Mouse (Mus musculus) forebrain, postnatal 0 days (tissue): ENCODE results near the gene Ltv1. TPM values are rescaled to one million over a fixed set of nuclear protein-coding genes. Genes with fewer than 3 reads are reported as not detected.

ENCODE experiments used
- ATAC-seq: fragments of 200-750 bp; cut with Nextera tagmentation; 2 replicates; pipeline ENCODE4 v1.8.0; 2017; ENCODE audit warnings: mild to moderate bottlenecking, moderate library complexity
- DNase-seq: peaks from one replicate; pipeline ENCODE4 v3.0.0-alpha.2; 2015
- H3K27ac ChIP-seq: fragments of 300-500 bp; sonication (generic); 2 replicates; pipeline ENCODE4 v1.5.1; 2014; ENCODE audit warnings: low read depth, mild to moderate bottlenecking, antibody characterized with exemption, low read length, moderate library complexity, mixed read lengths
- H3K27me3 ChIP-seq: fragments of 300-500 bp; sonication (generic); 2 replicates; pipeline ENCODE4 v1.6.1; 2014; ENCODE audit warnings: mild to moderate bottlenecking, low read length, mixed read lengths; ENCODE audit not compliant: insufficient read depth
- H3K36me3 ChIP-seq: fragments of 300-500 bp; sonication (generic); 2 replicates; pipeline ENCODE4 v1.6.1; 2014; ENCODE audit warnings: mild to moderate bottlenecking, moderate library complexity; ENCODE audit not compliant: insufficient read depth
- H3K4me1 ChIP-seq: fragments of 300-500 bp; sonication (generic); 2 replicates; pipeline ENCODE4 v1.6.1; 2014; ENCODE audit warnings: antibody characterized with exemption; ENCODE audit not compliant: insufficient read depth
- H3K4me2 ChIP-seq: fragments of 300-500 bp; sonication (generic); 2 replicates; pipeline ENCODE4 v1.6.1; 2014; ENCODE audit warnings: low read depth, mild to moderate bottlenecking, moderate library complexity
- H3K4me3 ChIP-seq: fragments of 300-500 bp; sonication (generic); 2 replicates; pipeline ENCODE4 v1.5.1; 2014; ENCODE audit warnings: low read depth, low read length, mixed read lengths
- H3K9ac ChIP-seq: fragments of 300-500 bp; sonication (generic); 2 replicates; pipeline ENCODE4 v1.6.1; 2014; ENCODE audit warnings: mild to moderate bottlenecking
- H3K9me3 ChIP-seq: fragments of 300-500 bp; sonication (generic); 2 replicates; pipeline ENCODE4 v1.6.1; 2016; ENCODE audit warnings: low read length
- CTCF ChIP-seq: sonication (generic); IDR thresholded peaks from 2 replicates; pipeline ENCODE4 v1.5.1; 2016; ENCODE audit warnings: antibody characterized with exemption, control low read depth, low read depth
- WGBS: fragments of 180-500 bp; shearing (Covaris S2); extraction: QIAGEN DNeasy Blood & Tissue Kit; methylation state at CpG from one replicate; pipeline ENCODE4 v1.1.7; 2014; 5-methylcytosine and 5-hydroxymethylcytosine counted together
- polyA plus RNA-seq: library from polyadenylated mRNA; unstranded; fragments of >200 nt; fragmentation: Nextera tagmentation; extraction: Ambion mirVana; gene quantifications from 2 replicates; pipeline ENCODE4 v1.2.1, GENCODE M21; 2015
- total RNA-seq: library from RNA; depleted of rRNA; stranded (reverse); fragments of >200 nt; gene quantifications from 2 replicates; pipeline ENCODE4 v1.2.3, GENCODE M21; 2014; rRNA removed

Gene Ltv1
- total and polyA plus RNA-seq, 2 experiments from 2014 or later = 11.3 to 27.9 TPM

- no peaks in the 10 kb centered on the region for H3K4me1 ChIP-seq
- WGBS = 84% methylated on average over 4 of the region's 4 CpGs
- ATAC-seq = no peak
Observed at GRCm38 (mm10) chr10:13133850-13134249, 59.1 kb downstream of the Ltv1 start.

More at GRCm38 (mm10) chr10:13133850-13134249, 59.1 kb downstream of the Ltv1 start:
- Histone ChIP-seq H3K9me3 (no peaks in the 10 kb centered on the region), H3K9ac (no peak overlapping the region), H3K36me3 (no peaks in the 10 kb centered on the region), H3K4me3 (no peak overlapping the region), H3K4me2 (no peak overlapping the region), H3K27ac (no peak overlapping the region), H3K27me3 (no peaks in the 10 kb centered on the region)
- TF ChIP-seq CTCF = no peak
- DNase-seq = no peak

Other genes with a start within 250 kb of the Ltv1 start
- gene Stx11, start 228.9 kb downstream of the Ltv1 start, total RNA-seq = 1.1 and 1.9 TPM in 2 replicates
- 0.82 and 1.6 TPM in 2 replicates for gene Stx11, start 228.9 kb downstream of the Ltv1 start, polyA plus RNA-seq
- gene Sf3b5, start 187.8 kb downstream of the Ltv1 start, total RNA-seq = 19.7 and 22.9 TPM in 2 replicates
- gene Sf3b5, start 187.8 kb downstream of the Ltv1 start, polyA plus RNA-seq = 30.2 and 36.4 TPM in 2 replicates
- 26.9 and 93.7 TPM in 2 replicates for gene Plagl1, start 132.7 kb downstream of the Ltv1 start, total RNA-seq
- gene Plagl1, start 132.7 kb downstream of the Ltv1 start, polyA plus RNA-seq = 13.7 and 15.7 TPM in 2 replicates
- not detected in 2 replicates for gene Zc2hc1b, start 15.1 kb downstream of the Ltv1 start, total RNA-seq
- gene Zc2hc1b, start 15.1 kb downstream of the Ltv1 start, polyA plus RNA-seq = not detected in 2 replicates